Mouse (Mus musculus) frontal cortex, adult (tissue): Measurements from ENCODE around the gene Mettl8.

Experiments used
- ATAC-seq: cut with Nextera tagmentation; 2 replicates; pipeline ENCODE4 v1.9.2; 2017; ENCODE audit warnings: mild to moderate bottlenecking, moderate library complexity, mixed read lengths; ENCODE audit not compliant: low TSS enrichment

The Mettl8 gene

DNA sequence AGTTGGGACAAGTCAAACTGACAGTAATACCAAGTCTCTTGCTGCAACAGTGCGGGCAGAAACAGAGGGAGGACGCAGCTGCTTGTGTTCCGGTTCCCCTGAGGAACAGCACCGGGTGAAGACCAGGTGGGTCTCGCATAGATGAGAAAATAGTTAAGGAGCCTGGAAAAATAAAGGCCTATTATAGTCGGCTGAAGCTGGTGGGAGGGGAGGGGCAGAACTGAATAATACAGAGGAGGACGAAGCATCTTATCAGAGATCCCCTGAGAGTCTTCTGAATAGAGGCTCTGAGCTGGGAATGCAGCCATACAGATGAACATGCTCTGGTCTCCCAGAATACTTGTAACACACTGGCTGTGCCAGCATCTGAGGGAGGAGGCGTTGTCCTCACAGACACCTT lies 21.4 kb downstream of the Mettl8 start:
- peak; percentile 49; the same call in 1 of the 2 replicates for ATAC-seq

DNA sequence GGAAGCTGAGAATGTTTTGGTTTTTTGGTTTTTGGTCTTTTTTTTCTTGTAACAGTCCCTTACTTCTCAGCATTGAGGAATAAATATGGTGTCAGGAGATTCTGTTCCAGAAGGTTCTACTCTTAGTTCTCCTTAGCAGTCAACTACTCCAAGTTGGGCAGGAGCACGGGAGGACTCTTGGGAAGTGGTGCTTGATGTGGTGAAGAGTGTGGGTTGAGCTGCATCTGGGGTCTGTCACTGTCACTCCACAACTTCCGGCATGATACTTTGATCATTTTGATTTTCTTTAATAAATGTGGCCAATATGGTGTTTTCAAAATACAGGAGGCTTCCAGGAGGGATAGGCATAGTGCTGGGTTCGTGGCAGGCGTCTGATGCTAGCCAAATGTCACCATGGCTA lies 22.4 kb downstream of the Mettl8 start:
- no peak for ATAC-seq

DNA sequence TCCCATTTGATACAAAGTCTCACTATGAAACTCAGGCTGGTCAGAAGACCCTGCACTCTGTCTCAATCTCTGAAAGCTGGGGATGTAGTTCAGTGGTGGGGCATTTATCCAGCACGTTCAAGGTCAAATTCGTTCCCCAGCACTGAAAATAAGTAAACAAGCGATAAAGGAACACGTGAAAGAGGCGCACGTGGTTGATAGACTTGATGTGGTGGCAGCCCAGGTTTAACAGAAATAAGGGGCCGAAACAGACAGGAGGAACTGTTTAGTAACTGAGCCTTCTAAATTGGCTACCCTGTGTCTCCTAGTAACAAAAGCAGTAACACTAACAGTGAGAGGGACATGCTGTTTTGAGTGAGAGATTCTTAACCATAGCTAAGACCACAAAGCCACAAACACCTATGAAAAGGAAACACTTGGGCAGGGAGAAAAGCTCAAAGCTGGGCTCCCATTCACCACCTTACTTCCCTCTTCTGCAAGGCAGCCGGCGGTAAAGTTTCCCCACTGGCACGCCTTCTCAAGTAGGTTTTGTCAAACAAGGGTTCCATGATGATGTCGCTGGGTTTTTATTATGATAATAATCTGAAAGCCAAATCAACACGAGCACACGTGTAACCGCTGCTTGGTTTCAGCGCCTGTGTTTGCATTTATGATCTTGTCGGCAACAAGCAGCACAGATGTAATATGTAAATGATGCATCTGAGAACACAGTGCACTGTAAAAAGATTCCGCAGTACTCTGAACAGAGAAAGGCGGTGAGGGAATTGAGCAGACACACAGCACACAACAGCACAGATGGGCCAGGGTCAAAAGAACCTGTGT lies 23.2 kb downstream of the Mettl8 start:
- ATAC-seq: no peak

DNA sequence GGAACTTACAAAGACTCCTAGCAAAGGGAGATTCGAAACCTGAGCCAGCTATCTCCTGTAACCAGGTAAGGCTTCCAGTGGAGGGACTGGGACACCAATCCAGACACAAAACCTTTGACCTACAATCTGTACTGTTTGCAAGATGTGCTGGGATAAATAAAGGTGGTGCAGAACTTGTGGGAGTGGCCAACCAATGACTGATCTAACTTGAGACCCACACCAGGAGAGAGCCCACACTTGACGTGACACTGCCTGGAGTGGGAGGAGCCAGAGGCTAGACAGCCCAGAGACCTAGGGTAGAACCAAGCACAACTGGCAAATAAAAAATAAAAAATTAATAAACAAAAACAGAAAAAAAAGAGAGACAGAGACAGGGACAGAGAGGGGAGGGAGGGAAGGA lies 24.7 kb downstream of the Mettl8 start:
- ATAC-seq: no peak

DNA sequence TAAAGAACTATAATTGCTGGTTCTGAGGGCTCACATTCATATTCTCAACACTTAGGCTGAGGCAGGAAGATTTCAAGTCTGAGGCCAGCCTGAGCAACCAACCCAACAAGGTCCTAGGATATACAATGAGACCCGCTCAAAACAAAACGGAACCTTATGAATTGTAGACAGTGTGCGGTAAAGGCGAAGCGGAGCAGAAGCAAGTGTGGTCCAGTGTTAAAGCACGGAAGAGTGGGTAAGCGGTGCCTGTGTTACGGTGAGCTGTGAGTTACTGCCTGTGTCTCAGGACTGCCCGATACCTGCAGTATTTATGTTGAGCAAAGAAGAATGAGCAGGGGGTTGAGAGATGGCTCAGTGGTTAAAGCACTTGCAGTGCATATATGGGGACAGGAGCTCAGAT lies 27.8 kb downstream of the Mettl8 start:
- no peak for ATAC-seq

DNA sequence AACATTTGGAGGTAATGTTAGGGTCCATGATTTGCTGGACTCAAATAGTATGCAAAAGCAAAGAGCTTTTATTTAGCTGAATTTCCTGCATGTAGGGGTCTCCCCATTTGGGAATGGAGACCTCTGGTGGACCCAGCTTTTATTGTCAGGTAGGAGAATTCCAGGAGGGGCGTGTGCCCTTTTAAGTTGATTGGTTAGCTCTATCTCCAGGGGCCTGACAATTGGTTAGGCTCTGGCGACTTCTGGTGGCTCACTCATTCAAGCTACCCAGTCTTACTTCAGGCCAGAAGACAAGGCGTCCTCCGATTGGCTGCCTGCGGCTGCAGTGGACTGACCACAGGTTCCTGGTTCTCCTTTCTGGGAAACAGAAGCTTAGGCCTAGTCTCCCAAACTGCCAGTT lies 28.6 kb downstream of the Mettl8 start:
- ATAC-seq: no peak

DNA sequence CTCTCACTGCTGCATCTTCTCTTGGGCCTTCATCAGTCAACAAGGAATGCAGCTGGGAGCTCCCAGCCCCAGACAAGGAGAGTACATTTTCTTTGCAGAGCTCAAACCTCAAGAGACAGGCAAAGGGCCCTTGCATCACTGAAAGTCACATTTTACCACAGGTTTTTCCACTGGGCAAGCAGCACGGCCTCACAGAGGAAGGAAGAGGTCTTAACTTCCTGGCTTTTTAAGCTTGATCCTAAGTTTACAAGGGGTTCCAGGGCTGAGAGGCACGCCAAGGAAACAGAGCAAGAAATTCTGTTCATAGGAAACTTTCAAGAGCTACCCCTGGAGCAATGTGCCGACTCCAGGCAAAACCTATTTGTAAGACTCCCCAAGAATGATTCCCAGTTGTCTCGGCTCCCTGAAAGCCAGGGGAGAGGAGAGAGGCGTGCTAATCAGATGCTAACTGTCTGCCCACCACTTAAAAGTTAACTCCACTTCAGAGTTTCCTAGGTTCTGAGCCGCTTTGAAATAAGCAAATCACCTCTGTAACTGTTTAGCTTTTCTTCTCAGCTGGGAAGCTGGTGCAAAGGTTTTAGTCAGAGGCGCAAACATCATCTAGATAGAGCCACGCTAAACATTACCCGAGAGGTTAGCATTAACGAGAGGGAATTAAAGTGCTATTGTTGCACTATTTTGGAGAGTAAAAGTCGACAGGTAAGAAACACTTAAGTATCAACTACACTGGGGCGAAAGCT lies 29.6 kb downstream of the Mettl8 start:
- ATAC-seq: 0 out of 2 replicates have a peak, but pooled peaks have one; percentile 28

DNA sequence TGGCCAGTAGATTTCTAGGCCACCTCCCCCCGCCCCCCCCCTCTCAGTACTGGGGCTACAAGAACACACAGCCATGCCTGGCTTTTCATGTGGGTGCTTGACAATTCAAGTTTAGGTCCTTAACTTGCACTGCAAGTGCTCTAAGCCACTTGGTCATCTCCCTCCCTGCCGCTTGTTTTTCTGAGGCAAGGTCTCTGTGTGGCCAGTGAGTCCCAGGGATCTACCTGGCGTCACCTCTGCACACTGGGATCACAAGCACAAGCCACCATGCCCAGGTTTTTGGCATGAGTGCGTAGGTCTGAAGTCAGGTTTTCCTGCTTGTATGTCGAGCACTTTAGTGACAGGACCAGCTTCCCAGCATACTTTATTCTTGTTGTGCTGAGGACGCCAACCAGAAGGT lies 31.4 kb downstream of the Mettl8 start:
- no peak for ATAC-seq

DNA sequence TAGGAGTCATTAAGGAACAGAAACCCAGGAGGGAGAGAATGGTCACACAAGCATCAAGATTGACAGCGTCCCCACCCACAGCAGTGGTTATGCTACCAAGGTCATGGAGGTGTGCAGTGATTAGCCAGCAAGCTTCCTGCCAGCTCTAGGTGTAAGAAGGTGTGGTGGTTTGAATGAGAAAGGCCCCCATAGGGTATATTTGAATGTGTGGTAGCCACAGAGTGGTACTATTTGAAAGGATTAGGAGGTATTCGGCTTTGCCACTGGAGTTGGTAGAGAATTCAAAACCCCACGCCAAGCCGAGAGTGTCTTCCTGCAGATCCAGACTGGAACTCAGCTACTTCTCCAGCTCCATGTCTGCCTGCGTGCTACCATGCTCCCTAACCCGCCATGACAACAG lies 32.4 kb downstream of the Mettl8 start:
- ATAC-seq: no peak

DNA sequence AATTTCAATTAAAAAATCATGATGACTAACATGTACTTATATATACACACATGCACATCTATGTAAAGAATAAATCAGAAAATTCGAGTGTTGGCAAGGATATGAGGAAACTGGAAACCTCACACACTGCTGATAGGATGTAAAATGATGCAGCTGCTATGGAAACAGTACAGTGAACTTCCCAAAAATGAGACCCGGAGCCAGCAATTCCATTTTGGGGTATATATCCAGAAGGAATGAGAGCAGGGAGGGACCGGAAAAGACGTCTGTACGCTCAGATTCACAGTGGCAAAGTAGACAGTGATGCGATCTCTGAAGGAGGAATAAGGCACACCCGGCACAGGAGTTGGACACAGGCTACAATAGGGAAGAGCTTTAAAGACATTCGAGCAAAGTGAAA lies 34.7 kb downstream of the Mettl8 start:
- ATAC-seq: peak; percentile 73

DNA sequence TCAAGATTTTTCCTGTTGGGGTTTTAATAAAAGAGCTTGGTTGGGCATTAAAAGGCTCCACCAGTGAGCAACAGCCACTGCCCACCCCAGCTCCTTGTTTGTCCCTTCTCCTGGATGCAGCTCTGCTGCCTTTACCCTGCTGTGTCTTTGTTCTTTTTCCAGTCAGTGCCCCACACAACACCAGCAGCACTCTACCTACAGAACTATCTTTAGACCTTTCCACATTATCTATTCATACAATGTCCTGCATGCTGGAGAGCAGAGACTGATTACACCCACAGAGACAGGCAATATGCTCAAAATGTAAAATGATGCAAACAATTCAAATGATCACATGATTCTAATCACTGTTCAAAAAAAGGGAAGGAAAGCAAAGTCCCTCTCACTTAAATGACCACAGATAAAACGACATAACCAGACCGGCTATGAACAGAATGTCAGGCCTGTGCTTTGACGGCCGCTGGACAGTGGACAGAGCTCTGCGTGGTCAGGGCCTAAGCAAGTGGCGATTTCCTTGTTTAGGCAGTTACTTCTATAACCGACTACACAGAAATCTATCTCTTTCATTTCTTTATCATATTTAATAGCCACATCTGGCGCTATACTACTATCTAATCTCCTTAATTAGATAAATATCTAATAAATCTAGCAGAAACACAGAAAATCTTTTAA lies 35.5 kb downstream of the Mettl8 start:
- peak; percentile 50 for ATAC-seq

DNA sequence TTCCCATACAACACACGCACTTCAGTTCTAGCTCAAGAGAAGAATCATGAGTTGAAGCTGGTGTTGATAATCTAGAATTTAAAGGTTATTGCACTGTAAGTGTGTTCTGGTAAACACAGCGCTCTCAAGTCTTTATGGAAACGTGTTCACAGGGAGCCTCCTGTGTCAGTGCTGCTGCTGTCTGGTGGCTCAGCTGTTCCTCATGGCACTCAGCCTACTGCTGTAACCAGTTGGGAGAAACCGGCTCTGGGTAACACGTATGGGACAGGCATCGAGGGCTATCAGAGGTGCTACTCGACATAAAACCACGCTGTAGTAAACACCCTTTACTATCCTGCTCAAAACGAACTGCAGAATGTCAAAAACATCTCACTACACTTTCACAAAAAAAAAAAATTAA lies 36.1 kb downstream of the Mettl8 start:
- ATAC-seq: peak; percentile 71

DNA sequence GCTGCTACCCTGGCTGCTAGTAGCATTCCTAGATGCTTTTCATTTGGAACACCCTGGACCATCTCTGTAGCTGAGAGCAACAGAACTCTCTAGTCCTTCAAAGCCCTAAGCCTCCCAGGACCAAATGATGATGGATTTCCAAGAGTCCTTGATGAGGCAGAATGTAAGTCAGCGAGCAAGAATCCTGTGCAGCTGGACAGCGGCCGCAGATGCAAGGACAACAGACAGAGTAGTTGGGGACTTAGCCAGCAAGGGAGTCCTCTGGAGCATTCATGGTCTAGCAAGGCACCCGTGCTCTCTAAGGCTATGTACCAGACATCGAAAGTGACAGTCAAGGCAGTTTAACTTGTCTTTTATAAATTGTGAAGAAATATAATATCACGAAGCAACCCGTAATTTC lies 41.9 kb downstream of the Mettl8 start:
- no peak for ATAC-seq

DNA sequence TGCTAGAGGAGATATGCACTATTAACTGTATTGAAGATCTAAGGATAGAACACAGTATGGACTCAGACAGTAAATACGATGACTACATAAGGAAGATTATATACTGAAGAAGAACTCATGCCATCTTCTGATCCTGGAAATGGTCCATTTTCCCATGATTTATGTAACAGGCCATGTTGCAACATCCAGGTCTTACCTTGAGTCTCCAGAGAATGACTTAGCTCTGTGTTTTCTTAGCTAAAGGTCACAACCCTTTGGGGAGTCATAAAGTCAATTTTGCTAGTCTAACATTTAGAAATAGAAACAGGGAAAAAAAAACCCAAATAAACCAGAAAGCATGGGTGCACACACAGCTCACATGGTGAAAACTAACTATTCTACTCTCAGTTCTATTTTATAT lies 43.6 kb downstream of the Mettl8 start:
- ATAC-seq: no peak

DNA sequence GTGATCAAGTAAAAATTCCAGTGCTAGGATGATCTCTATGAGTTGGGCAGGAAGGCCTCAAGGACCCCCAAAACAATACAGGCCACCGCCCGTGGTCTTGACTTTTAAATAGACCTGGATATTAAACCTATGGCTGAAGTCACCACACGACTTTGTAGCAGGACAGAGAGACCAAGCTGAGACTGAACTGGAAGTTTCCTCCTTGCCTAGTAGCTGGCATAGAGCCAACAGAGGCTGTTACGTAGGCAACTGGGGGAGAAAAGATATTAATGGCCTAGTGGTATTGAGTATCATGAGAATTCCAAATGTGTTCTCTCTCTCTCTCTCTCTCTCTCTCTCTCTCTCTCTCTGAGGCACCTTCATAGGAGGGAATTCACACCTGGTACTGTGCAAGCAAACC lies 51.0 kb downstream of the Mettl8 start:
- no peak for ATAC-seq

DNA sequence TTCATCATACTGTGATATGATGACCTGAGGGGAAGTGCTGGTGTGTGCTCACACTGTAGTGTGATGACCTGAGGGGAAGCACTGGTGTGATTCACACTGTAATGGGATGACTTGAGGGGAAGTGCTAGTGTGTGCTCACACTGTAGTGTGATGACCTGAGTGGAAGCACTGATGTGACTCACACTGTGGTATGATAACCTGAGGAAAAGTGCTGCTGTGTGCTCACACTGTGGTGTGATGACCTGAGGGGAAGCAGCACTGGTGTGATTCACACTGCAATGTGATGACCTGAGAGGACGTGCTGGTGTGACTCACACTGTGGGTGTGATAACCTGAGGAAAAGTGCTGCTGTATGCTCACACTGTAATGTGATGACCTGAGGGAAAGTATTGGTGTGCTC lies 52.9 kb downstream of the Mettl8 start:
- ATAC-seq: no peak

DNA sequence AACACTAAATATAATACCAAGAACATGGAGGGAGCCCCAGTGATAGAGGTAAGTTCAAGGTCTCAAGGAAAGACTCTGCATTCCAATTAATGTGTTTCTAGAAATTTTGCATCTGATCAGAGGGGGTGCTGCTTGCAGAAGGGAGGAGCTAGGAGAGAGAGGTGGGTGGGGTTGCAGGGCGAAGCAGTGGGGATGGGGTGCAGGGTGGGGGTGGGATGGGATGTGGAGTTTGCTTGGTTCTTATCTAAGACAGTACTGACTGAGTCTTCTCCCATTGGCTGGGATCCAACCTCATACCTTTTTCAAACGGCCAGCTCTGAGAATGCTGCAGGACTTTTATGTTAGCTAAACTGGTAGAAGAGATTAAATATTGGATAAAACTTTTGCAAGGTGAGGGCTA lies 56.6 kb downstream of the Mettl8 start:
- no peak for ATAC-seq

DNA sequence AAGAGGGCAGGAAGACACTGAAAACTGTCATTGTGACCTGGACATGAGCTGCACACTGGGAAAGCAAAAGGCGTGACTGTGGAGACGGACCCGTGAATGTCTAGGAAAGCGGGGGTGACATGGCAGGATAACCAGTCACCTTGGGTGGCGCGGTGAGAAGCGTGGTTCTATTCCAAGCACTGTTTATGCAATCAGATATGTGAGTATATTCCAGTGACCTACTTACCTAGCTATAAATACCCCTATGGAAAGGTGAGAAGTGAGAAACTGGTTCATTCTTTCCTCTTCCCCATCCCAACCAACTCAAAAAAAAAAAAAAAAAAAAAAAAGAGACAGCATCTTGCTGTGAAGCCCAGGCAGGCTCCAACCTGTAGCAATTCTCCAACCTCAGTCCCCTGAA lies 58.9 kb downstream of the Mettl8 start:
- peak; percentile 52; the same call in 1 of the 2 replicates for ATAC-seq

DNA sequence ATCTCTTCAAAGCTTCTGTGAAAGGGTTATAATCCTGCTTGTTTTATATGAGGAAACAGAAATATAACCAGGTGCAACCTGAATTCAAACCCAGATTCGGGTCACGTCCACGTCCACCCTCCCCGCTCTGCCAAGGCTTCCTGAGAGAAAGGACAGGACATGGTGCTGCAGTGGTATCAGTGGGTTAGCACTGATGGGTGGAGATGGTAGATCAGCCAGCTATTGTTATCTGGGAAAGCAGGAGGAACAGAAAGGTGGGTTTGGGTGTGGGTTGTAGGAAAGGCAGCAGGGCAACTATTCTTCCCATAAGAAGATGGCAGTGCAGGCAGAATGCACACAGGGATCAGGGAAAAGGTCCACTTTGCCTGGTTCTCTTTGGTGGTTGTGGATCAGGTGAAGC lies 59.5 kb downstream of the Mettl8 start:
- ATAC-seq: no peak

DNA sequence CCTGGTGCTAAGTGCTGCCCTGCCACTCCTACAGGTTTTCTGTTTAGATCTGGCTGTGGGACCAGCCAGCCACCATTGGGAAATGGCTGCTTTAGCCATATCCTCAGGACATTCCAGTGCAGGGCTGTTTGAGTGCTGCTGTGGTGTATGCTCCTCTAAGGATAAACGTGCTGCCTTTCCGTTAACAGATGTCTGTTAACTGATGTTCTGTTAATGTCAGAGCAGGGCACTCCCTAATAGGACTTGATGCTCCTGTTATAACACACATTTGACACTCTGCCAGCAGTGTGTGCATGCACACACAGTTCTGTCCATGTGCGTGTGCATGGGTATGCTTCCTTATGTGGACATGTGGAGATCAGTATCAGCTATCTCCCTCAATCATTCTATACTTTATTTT lies 61.6 kb downstream of the Mettl8 start:
- ATAC-seq: no peak

DNA sequence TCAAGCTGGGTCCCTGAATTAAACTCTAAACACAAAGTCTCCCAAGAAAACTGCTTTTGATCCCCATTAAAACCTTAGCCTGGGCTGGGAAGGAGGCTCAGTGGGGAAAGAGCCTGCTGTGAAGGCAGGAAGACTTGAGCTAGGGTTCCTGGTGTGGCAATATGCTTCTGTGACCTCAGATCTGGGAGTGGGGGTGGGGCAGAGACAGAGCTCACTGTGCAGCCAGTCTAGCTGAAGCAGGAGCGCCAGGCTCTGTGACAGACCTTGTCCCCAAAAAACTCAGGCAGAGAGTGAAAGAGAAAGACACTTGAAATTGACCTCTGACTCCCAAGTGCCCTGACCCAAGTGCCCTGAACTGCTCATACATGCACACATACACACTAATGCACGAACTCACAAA lies 62.7 kb downstream of the Mettl8 start:
- ATAC-seq: no peak

DNA sequence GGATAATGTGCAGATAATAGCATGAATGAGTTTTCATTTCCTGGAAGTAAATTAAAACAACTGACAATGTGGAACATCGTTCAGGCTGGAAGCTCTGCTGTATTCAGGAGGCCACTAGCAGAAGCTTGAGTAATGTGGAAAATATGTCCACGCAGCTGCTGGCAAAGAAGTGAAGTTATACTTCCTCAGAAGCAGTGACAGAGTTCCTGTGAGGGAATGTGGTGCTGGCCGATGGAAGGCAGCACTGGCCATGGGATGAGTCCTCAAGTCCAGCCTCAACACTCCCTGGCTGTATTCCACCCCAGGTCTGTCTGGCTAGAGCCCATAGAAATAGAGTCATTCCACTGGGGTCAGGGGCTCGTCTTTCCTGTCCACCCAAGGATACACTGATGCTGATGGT lies 65.2 kb downstream of the Mettl8 start:
- peak; percentile 57; the same call in 1 of the 2 replicates for ATAC-seq
